Mouse (Mus musculus) liver, adult 2 months (tissue): ENCODE measurements around the gene Calhm3.

Source experiments
- CTCF ChIP-seq: fragments of 200-500 bp; IDR thresholded peaks from 2 replicates; pipeline ENCODE4 v1.5.1; 2011; ENCODE audit warnings: low read depth, low read length, control low read depth
- POLR2A ChIP-seq: fragments of 200-500 bp; IDR thresholded peaks from 2 replicates; pipeline ENCODE4 v1.6.1; 2011; ENCODE audit warnings: low read length, control low read depth; ENCODE audit not compliant: insufficient read depth; ENCODE audit errors: extremely low read depth

DNA sequence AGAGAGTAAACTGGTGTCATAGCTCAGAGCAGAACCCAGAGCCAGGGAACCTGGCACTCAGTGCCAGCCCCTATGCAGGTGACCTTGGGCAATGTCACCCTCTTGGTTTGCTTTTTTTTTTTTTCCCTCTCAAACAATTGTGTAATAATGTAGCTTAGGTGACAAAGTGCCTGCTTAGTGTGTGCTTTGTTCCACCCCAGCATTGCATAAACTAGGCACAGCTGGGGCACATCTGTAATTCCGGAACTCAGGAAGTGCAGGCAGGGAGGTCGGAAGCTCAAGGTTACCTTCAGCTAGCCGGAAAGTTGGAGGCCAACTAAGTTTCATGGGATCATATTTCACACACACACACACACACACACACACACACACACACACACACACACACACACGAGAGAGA lies 7.7 kb downstream of the Calhm3 start:
- TF ChIP-seq CTCF (no peak), POLR2A (no peak)
